Mouse (Mus musculus): ENCODE data around the gene Zfp764. TPM values are rescaled to one million over a fixed set of nuclear protein-coding genes. Genes with fewer than 3 reads are reported as not detected.
"Not testable (repeated sequence)": the region's sequence is repeated elsewhere in the genome, so short reads cannot be mapped to it uniquely, and the experiment has no call there.

Zfp764 gene
- 7.7 to 12.5 TPM (median 10.0 TPM) in 3 replicates for total RNA-seq (2017)

DNA sequence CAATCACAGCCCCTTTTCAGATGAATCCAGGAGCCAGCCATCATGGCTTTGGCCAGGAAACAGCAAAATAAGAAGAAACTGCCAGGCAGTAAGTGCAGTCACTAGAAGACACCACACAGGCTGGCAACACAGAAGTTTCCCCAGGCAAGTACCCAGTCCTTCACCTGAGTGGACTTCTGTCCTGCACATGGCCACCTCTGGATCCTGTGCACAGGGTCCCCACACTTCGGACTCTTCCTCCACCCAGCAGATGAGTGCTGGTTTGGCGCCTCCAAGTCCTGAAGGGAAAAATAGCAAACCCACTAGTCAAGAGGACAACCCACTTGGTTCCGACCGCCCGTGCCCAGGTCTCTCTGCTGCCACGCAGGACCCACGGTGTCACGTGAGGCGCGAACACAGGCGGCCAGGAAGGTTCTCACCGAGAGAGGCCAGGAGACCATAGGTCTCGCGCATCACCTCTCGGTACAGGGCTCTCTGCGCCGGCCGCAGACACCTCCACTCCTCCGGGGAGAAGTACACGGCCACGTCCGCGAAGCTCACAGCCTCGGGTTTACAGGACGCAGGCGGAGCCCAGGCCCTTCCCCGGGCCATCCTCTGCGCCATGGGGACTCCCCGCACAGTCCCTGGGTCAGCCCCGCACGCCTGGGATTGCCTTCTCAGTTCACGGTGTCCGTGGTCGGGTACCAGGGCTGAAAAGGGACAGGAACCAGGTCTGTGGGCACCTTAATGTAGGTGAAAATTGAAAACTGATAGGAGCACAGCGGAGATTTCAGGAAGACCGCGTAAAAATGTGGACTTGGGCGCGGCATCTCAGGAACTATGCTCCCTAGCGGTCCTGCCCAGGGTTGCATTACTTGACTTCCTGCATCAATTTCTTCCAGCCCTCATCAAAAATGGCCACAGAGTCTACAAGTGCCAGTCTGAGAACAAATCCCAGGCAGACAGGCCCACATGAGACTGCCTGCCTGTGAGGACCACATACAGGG is at the start of gene Zfp764:
Gene Zfp764, minus strand, starts transcription at position 821 of the 986 bp plus-strand sequence.
- ATAC-seq (replicated peaks; ENCODE audit: insufficient number of reproducible peaks, low FRiP score, low TSS enrichment, poor library complexity, severe bottlenecking), result peak; percentile 94

DNA sequence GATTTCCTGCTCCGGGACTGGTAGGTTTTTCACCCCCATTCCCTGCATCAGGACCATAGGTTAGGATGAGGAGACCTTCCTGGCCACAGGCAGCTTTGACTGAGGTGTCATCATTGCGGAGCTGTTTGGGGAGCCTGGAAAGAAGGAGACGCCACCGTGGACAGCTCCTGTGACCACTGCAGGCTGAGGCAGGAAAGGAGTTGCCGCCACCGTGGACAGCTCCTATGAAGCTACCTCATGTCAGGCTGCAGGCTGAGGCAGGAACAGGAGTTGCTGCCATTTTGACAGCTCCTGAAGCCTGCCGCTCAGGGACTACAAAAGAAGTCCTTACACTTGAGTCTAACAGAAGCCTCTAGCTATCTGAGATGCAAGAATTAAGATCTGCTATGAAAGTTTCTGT is 48.3 kb upstream of the Zfp764 start:
- no peak for ATAC-seq (replicated peaks; ENCODE audit: insufficient number of reproducible peaks, low FRiP score, low TSS enrichment, poor library complexity, severe bottlenecking)

DNA sequence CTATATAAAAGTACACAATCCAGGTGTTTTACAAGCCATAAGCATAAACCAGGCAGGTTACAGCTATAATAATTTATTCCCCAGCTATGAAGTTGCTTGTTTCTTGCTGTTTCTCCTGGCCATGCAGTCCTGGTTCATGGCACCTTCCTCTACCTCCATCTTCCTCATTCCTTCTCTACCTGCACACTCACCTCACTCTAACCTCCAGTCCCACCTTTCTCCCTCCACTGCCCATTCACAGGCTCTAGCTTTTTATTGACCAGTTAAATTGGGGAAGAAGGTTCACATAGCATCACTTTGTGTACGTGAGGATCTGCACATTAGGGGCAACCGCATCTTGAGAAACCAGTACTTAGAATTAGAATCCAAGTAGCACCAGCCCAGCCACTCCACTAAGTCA is 46.4 kb upstream of the Zfp764 start:
- no peak for ATAC-seq (replicated peaks; ENCODE audit: insufficient number of reproducible peaks, low FRiP score, low TSS enrichment, poor library complexity, severe bottlenecking)

DNA sequence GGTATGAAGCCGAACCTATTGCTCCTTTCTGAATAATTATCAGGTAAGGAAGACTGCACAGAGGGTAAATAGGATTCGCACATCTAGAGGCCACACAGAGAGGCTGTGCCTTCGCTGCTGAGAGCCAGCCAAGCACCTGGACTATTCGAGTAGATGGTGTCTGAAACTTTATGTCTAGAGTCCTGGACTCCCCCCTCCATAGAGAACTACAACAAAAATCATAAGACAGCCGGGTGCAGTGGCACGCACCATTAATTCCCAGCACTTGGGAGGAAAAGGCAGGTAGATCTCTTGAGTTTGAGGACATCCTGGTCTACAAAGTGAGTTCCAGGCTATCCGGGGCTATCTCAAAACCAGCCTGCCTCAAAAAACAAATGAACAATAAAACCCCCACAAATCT is 43.3 kb upstream of the Zfp764 start:
- no peak for ATAC-seq (replicated peaks; ENCODE audit: insufficient number of reproducible peaks, low FRiP score, low TSS enrichment, poor library complexity, severe bottlenecking)

- ATAC-seq (replicated peaks; ENCODE audit: insufficient number of reproducible peaks, low FRiP score, low TSS enrichment, poor library complexity, severe bottlenecking), result peak; percentile 99
Observed at GRCm38 (mm10) chr7:127448521-127449300, 42.1 kb upstream of the Zfp764 start, which contains the start of gene Zfp689. Gene Zfp689, minus strand, starts transcription at chr7:127449158.

DNA sequence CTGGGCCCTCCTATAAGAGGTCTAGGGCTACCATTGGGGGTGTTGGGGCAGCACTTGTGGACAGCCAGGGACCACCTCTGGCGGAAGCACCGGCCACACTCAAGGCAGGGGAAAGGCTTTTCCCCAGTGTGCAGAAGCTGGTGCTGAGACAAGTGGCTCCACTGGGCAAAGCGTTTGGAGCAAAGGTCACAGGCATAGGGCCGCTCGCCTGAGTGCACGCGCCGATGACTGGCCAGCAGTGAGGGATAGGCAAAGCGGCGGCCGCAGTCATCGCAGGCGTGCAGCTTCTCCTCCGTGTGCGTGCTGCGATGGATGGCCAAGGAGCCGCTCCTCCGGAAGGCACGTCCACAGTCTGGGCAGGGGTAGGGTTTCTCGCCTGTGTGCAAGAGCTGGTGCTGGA is 37.4 kb upstream of the Zfp764 start:
- ATAC-seq (replicated peaks; ENCODE audit: insufficient number of reproducible peaks, low FRiP score, low TSS enrichment, poor library complexity, severe bottlenecking), result no peak

GRCm38 (mm10) chr7:127437724-127438123 is 31.1 kb upstream of the Zfp764 start:
- no peak for ATAC-seq (replicated peaks; ENCODE audit: insufficient number of reproducible peaks, low FRiP score, low TSS enrichment, poor library complexity, severe bottlenecking)

GRCm38 (mm10) chr7:127435206-127435605 is 28.6 kb upstream of the Zfp764 start:
- no peak for ATAC-seq (replicated peaks; ENCODE audit: insufficient number of reproducible peaks, low FRiP score, low TSS enrichment, poor library complexity, severe bottlenecking)

DNA sequence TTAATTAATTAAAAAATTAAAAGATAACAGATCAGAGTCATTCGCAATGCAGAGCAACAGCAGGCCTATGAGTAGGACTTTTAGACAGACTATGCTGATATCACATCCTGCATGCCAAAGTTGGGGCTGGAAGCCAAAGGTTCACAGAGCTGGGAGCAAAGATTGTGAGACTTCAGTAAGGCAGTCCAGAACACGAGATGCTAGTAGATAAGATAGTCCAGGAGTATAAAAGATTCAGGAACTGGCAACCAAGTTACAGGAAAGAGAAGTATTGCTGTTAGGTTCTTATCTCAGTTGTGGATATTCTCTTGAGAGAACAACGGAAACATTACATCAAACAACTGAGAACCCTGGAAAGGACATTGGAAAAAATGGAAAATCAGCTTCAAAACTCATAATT is 19.7 kb upstream of the Zfp764 start:
- no peak for ATAC-seq (replicated peaks; ENCODE audit: insufficient number of reproducible peaks, low FRiP score, low TSS enrichment, poor library complexity, severe bottlenecking)

DNA sequence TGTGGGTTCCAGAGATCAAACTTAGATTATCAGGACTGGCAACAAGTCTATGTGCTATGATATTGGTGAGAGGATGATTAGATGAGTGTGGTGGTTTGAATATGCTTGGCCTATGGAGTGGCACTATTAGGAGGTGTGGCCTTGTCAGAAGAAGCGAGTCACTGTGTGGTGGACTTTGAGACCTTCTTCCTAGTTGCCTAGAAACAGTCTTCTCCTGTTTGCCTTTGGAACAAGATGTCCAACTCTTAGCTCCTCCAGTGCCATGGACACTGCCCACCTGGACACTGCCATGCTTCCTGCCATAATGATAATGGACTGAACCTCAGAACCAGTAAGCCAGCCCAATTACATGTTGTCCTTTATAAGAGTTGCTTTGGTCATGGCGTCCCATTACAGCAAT is 19.3 kb upstream of the Zfp764 start:
- ATAC-seq (replicated peaks; ENCODE audit: insufficient number of reproducible peaks, low FRiP score, low TSS enrichment, poor library complexity, severe bottlenecking), result no peak

GRCm38 (mm10) chr7:127425291-127425690 is 18.7 kb upstream of the Zfp764 start:
- no peak for ATAC-seq (replicated peaks; ENCODE audit: insufficient number of reproducible peaks, low FRiP score, low TSS enrichment, poor library complexity, severe bottlenecking)

DNA sequence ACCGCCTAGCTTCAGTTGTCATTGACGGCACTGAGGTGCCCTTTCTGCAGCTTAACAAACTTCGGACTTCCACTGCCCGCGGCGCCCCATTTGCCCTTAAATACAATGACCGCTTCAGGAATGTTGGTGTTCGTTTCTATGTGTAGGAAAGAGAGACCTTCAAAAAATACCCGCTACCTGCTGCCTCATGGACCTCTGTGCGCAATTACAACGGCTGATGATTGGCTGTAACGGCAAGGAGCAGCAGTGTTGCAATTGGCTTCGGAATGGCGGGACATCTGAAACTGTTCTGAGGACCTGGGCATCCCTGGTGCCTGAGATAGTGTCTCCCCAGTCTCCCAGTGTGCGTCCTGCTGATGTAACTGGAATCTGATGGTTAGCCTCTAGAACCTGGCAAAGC is 15.6 kb upstream of the Zfp764 start:
- ATAC-seq (replicated peaks; ENCODE audit: insufficient number of reproducible peaks, low FRiP score, low TSS enrichment, poor library complexity, severe bottlenecking), result 0 out of 2 replicates have a peak, but pooled peaks have one; percentile 20

GRCm38 (mm10) chr7:127421388-127422191 is 15.0 kb upstream of the Zfp764 start, which contains the start of gene Zfp688:
Gene Zfp688, minus strand, starts transcription at chr7:127422068.
- peak; percentile 98 for ATAC-seq (replicated peaks; ENCODE audit: insufficient number of reproducible peaks, low FRiP score, low TSS enrichment, poor library complexity, severe bottlenecking)

DNA sequence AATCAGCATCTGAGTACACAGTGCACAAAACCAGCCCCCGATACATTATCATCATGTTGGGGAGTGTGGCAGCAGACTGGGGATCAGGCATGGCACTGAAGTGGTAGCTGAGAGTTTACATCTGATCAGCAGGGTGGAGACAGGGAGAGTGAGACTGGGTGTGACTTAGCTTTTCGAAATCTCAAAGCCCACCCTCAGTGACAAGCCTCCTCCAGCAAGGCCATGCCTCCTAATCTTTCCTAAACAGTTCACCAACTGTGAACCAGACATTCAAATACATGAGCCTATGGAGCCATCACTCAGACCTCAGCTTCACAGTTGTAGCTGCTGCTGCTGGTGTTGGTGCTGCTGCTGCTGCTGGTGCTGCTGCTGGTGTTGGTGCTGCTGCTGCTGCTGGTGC is 4.8 kb upstream of the Zfp764 start:
- no peak for ATAC-seq (replicated peaks; ENCODE audit: insufficient number of reproducible peaks, low FRiP score, low TSS enrichment, poor library complexity, severe bottlenecking)

DNA sequence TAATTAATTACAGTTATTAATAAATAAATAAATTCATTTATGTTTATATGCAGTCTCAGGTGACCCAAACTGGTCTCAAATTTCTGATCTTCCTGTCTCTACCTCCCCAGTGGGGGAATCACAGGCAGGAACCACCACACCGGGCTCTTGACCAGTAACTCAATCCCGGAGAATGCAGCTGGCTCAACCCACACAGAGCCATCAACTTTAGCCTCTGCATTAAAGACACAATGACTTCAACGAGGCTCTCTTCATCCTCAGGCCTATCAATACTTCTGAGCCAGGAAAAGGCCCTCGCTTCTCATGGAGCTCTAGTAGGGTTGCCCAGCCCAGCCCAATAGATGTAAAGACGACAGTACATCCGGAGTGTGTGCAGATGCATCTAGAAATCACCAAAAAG is 2.5 kb downstream of the Zfp764 start:
- not testable (repeated sequence) for ATAC-seq (replicated peaks; ENCODE audit: insufficient number of reproducible peaks, low FRiP score, low TSS enrichment, poor library complexity, severe bottlenecking)

DNA sequence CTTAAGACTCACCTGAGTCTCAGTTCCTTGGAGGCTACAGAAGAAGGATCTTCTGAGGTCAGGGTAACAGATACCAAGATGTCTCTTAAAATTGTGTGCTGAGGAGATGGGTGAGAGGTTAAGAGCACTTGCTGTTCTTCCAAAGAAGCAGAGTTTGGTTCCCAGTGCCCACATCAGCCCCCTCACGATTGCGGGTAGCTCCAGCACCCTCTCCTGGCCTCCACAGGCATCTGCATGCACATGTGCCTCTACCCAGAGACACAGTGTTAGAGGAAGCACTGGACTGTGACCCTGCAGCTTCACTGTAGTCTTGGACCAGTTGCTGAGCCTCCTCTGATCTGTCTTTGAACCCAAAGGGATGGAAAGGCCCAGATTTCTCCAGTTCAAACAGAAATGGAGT is 3.6 kb downstream of the Zfp764 start:
- no peak for ATAC-seq (replicated peaks; ENCODE audit: insufficient number of reproducible peaks, low FRiP score, low TSS enrichment, poor library complexity, severe bottlenecking)

DNA sequence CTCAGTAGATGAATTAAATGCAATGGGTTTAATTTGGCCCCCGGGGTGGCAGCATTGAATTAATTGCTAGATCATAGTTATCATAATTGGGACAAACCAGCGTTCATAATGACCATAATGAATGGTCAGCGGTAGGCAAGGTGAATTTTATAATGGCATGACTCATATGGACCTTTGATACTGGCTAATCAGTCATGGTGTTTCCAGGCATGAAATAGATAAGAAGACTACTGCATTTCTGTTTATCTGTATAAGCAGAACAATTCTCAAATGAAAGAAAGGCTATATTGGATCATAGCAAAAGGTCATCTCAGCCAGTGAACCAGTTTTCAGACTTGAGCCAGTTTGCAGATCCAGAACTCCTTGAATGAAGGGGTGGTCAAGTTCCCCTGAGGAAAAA is 6.3 kb downstream of the Zfp764 start:
- ATAC-seq (replicated peaks; ENCODE audit: insufficient number of reproducible peaks, low FRiP score, low TSS enrichment, poor library complexity, severe bottlenecking), result no peak

DNA sequence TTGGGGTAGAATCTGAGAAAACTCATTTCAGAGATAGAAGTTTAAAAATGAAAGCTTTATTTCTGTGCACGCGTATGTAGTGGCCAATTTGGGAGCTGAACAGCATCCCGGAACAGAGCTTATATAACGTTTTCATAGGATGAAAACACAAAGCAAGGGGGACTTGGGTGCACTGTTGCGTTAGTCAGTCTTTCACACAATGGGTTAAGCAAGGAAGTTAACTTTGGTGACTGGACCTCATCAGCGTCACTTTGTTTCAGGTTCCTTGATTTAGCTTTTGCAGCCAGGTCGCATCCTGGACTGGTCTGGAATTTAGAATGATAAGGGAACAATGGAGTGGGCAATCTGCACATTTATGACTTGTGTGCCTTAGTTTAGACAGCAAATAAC is 12.7 kb downstream of the Zfp764 start:
- no peak for ATAC-seq (replicated peaks; ENCODE audit: insufficient number of reproducible peaks, low FRiP score, low TSS enrichment, poor library complexity, severe bottlenecking)

Data from monocyte, adult 5-6 weeks (primary cell).